Mouse (Mus musculus): Measurements from ENCODE around the gene Tfap2a. TPM values are rescaled to one million over a fixed set of nuclear protein-coding genes. Genes with fewer than 3 reads are reported as not detected.

Tfap2a gene
- polyA plus RNA-seq, 1 experiment from 2014 or later, result not detected

DNA sequence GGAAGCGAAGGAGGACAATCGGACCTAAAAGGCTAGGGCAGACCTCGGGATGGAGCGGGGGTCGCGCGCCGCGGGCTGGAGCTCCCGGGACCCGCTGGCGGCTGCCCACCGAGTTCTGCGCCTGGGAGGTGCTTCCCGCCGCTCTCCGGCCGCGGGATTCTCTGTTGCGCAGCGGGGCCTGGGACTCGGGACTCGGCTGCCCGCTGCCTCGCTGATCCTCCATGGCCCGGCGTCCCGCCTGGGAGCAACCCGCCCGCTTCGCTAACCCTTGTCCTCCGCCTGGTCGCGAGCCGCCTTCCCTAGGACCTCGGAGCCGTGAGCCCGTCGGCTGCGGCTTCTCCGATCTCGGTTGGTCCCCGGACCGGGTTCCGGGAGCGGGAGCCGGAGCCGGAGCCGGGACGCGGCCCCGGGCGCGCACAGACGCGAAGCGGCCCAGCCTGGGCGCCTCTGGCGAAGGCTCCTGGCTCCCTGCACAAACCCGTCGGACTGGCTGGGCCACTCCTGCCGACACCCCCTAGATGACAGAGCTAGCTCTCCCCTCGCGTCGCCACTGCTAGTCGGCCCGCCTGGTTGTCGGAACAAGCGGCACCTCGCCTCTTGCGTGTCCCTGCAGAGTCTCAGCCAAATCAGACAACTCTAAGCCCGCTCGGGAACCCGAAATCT is 6.9 kb downstream of the Tfap2a start:
- H3K4me2 ChIP-seq (ENCODE audit: low read depth, low read length), result peak overlapping the region; percentile 84
- H3K4me3 ChIP-seq (ENCODE audit: low read depth, low read length), result peak overlapping the region; percentile 63
- H3K9me3 ChIP-seq (ENCODE audit: low read length), result no peaks in the 10 kb centered on the region
- WGBS (ENCODE audit: insufficient replicate concordance), result 1% methylated on average over 61 of the region's 74 CpGs
- peaks cover 96% of the 10 kb centered on the region for H3K27me3 ChIP-seq (ENCODE audit: insufficient read depth, low read length)
- ATAC-seq, result no peak
- no peak overlapping the region for H3K9ac ChIP-seq (replicated peaks)
- H3K27ac ChIP-seq (ENCODE audit: low read depth), result no peak overlapping the region
- no peak for DNase-seq
- TF ChIP-seq CTCF (IDR thresholded peaks at IDR 0.05; ENCODE audit: low read depth) (no peak), EP300 (IDR thresholded peaks at IDR 0.05; ENCODE audit: low read depth) (no peak)
- H3K4me1 ChIP-seq (ENCODE audit: insufficient read depth), result peaks cover 13% of the 10 kb centered on the region
- no peaks in the 10 kb centered on the region for H3K36me3 ChIP-seq (replicated peaks; ENCODE audit: insufficient read depth, low read length)

DNA sequence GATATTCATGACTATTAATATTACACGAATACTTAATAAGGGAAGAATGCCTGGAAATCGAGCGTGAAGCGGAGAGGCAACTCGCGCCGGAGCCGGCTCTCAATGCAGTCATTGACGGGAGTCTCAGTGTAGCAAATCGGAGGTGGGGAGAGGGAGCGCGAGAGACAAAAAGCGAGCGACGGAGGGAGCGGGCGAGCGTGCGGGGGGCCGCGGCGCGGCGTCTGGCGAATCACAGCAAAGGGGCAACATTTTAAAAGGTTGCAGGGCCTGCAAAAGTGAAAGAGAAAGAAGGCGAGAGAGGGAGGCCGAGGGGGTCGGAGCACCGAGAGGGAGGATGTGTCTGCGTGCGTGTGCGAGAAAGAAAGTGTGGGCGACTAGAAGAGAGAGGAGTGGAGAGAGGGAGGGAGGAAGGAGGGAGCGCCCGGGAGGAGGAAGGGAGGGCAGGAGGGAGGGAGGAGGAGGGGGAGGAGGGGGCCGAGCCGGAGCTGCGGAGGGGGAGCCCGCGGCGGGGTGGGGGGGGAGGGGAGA is 7.5 kb downstream of the Tfap2a start:
- WGBS (ENCODE audit: insufficient replicate concordance), result under 1% methylated on average over 33 of the region's 41 CpGs
- Histone ChIP-seq H3K27ac (ENCODE audit: low read depth) (no peak overlapping the region), H3K36me3 (replicated peaks; ENCODE audit: insufficient read depth, low read length) (no peaks in the 10 kb centered on the region), H3K9ac (replicated peaks) (no peak overlapping the region), H3K4me2 (ENCODE audit: low read depth, low read length) (peak overlapping the region; percentile 84), H3K4me1 (ENCODE audit: insufficient read depth) (peaks cover 12% of the 10 kb centered on the region), H3K27me3 (ENCODE audit: insufficient read depth, low read length) (peaks cover 95% of the 10 kb centered on the region), H3K9me3 (ENCODE audit: low read length) (no peaks in the 10 kb centered on the region), H3K4me3 (ENCODE audit: low read depth, low read length) (peak overlapping the region; percentile 63)
- DNase-seq (no peak), ATAC-seq (no peak)
- TF ChIP-seq CTCF (IDR thresholded peaks at IDR 0.05; ENCODE audit: low read depth) (no peak), EP300 (IDR thresholded peaks at IDR 0.05; ENCODE audit: low read depth) (no peak)

DNA sequence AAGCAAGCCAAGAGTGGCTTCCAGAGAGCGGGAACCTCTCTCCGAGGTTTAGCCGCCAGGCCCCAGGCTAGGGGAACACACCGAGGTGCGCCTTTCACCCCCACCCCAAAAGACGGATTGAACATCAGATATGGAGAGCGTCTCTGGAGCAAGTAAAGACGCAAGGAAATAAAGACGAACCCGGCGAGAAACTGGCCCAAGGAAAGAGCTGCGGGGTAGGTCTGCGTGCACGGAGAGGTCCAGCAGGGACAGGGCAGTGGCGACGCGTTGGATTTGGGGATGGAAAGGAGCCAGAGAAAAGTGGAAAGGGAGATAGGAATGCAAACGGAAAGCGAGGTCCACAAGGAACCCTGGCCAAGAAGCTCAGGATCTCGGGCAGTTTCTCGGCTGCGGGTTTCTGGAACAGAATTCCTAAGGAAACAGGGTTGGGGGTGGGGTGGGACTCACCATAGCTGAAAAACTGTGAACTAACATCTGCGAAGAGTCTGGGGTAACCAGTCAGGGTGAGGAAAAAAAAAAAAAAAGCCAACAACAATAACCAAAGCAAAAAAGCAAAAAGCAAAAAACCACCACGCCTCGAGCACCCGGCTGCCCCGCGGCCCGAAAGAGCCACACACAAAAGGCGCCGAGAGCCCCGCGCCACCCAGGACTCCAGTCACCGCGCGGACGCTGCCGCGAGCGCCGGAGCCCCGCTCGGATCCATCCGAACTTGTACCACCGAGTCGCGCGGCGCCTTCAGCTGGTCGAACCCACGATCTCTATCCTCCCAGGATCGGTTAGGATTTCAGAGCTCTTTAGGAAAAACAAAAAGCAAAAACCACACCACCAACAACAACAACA is 8.4 kb downstream of the Tfap2a start:
- no peak for DNase-seq
- peaks cover 94% of the 10 kb centered on the region for H3K27me3 ChIP-seq (ENCODE audit: insufficient read depth, low read length)
- no peak for ATAC-seq
- no peaks in the 10 kb centered on the region for H3K36me3 ChIP-seq (replicated peaks; ENCODE audit: insufficient read depth, low read length)
- TF ChIP-seq EP300 (IDR thresholded peaks at IDR 0.05; ENCODE audit: low read depth) (no peak), CTCF (IDR thresholded peaks at IDR 0.05; ENCODE audit: low read depth) (no peak)
- H3K9ac ChIP-seq (replicated peaks), result no peak overlapping the region
- peaks cover 10% of the 10 kb centered on the region for H3K4me1 ChIP-seq (ENCODE audit: insufficient read depth)
- H3K4me3 ChIP-seq (ENCODE audit: low read depth, low read length), result peak overlapping the region; percentile 15; the same call in 1 of the 2 replicates
- peak overlapping the region; percentile 84; the same call in 1 of the 2 replicates for H3K4me2 ChIP-seq (ENCODE audit: low read depth, low read length)
- WGBS (ENCODE audit: insufficient replicate concordance), result 2% methylated on average over 52 of the region's 52 CpGs
- H3K9me3 ChIP-seq (ENCODE audit: low read length), result no peaks in the 10 kb centered on the region
- H3K27ac ChIP-seq (ENCODE audit: low read depth), result no peak overlapping the region

DNA sequence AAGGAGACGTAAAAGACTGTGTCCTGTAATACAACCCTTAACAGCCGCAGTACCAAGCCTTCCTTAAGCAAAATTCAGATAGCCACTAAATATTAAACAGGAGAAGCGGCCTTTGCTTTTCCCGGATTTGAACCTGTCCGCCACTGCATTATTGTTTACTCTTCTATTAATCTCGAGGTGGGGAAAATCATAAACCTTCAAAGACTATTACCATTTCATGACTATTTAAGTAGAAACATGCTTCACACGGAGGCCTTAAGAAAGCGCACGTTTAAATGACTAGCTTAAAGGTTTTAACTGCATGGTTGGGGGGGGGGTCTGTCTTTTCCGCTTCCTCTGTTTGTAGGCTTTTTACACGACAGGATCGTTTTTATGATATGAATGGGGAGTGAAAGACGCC is 9.1 kb downstream of the Tfap2a start:
- H3K4me3 ChIP-seq (ENCODE audit: low read depth, low read length), result no peak overlapping the region
- H3K9ac ChIP-seq (replicated peaks), result no peak overlapping the region
- no peak for ATAC-seq
- no peak for TF ChIP-seq CTCF (IDR thresholded peaks at IDR 0.05; ENCODE audit: low read depth)
- no peak for TF ChIP-seq EP300 (IDR thresholded peaks at IDR 0.05; ENCODE audit: low read depth)
- DNase-seq, result no peak
- 3% methylated on average over 13 of the region's 13 CpGs for WGBS (ENCODE audit: insufficient replicate concordance)
- no peak overlapping the region for H3K4me2 ChIP-seq (ENCODE audit: low read depth, low read length)
- H3K9me3 ChIP-seq (ENCODE audit: low read length), result no peaks in the 10 kb centered on the region
- no peak overlapping the region for H3K27ac ChIP-seq (ENCODE audit: low read depth)
- H3K4me1 ChIP-seq (ENCODE audit: insufficient read depth), result peaks cover 10% of the 10 kb centered on the region
- H3K36me3 ChIP-seq (replicated peaks; ENCODE audit: insufficient read depth, low read length), result no peaks in the 10 kb centered on the region
- peaks cover 93% of the 10 kb centered on the region for H3K27me3 ChIP-seq (ENCODE audit: insufficient read depth, low read length)

DNA sequence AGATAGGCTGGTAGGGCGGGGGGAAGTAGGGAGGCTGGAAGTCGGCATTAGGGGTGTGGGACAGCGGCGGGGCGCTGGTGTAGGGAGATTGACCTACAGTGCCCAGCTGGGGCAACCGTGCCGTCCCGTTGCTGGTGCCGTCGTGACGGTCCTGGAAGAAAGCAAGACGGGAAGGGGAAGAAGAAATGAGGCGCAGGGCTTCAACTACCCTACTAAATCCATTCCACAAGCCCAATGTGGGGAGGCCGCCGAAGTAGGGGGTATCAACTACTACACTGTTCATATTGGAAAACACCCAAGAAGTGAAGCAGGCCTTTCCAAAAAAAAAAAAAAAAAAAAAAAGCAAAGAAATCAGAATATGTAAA is 9.6 kb downstream of the Tfap2a start:
- TF ChIP-seq EP300 (IDR thresholded peaks at IDR 0.05; ENCODE audit: low read depth) (no peak), CTCF (IDR thresholded peaks at IDR 0.05; ENCODE audit: low read depth) (no peak)
- no peak overlapping the region for H3K9ac ChIP-seq (replicated peaks)
- 1% methylated on average over 15 of the region's 15 CpGs for WGBS (ENCODE audit: insufficient replicate concordance)
- no peak overlapping the region for H3K4me2 ChIP-seq (ENCODE audit: low read depth, low read length)
- H3K4me3 ChIP-seq (ENCODE audit: low read depth, low read length), result no peak overlapping the region
- no peak for DNase-seq
- H3K9me3 ChIP-seq (ENCODE audit: low read length), result no peaks in the 10 kb centered on the region
- no peak overlapping the region for H3K27ac ChIP-seq (ENCODE audit: low read depth)
- peaks cover 93% of the 10 kb centered on the region for H3K27me3 ChIP-seq (ENCODE audit: insufficient read depth, low read length)
- no peak for ATAC-seq
- H3K36me3 ChIP-seq (replicated peaks; ENCODE audit: insufficient read depth, low read length), result no peaks in the 10 kb centered on the region
- peaks cover 10% of the 10 kb centered on the region for H3K4me1 ChIP-seq (ENCODE audit: insufficient read depth)

All from liver, postnatal 0 days (tissue).